8 mouse cellular contexts compared by ENCODE assay signal in genomic region chr4:133887672-133888453, GRCm38 (mm10). TPM values are rescaled to one million over a fixed set of nuclear protein-coding genes. Genes with fewer than 3 reads are reported as not detected.
DNase-seq lines count a peak whose midpoint lies in the region; ATAC-seq and TF ChIP-seq lines count a peak whose summit lies in the region.

Rps6ka1 (minus strand) TSS chr4:133887797.

- no peaks in the 10 kb centered on the region for H3K27me3 ChIP-seq in embryonic facial prominence, embryonic 14.5 days (replicated peaks; ENCODE audit: control insufficient read depth, insufficient read depth, low read length)
- no peaks in the 10 kb centered on the region for H3K27me3 ChIP-seq in heart, adult 2 months (ENCODE audit: control insufficient read depth, insufficient read depth, low read length)
- no peaks in the 10 kb centered on the region for H3K27me3 ChIP-seq in limb, embryonic 11.5 days (ENCODE audit: control insufficient read depth, insufficient read depth, low read length)
- H3K27me3 ChIP-seq in midbrain, embryonic 12.5 days = peaks cover 15% of the 10 kb centered on the region

- peaks cover 11% of the 10 kb centered on the region; the same call in 1 of the 2 replicates for H3K4me1 ChIP-seq in embryonic facial prominence, embryonic 14.5 days (ENCODE audit: control insufficient read depth, insufficient read depth, low read length)
- H3K4me1 ChIP-seq in heart, adult 2 months (ENCODE audit: control insufficient read depth, insufficient read depth, low read length) = peaks cover 5% of the 10 kb centered on the region
- peaks cover 16% of the 10 kb centered on the region for H3K4me1 ChIP-seq in limb, embryonic 11.5 days (ENCODE audit: control insufficient read depth, insufficient read depth, low read length)
- H3K4me1 ChIP-seq in midbrain, embryonic 12.5 days = peaks cover 15% of the 10 kb centered on the region

- H3K9ac ChIP-seq in embryonic facial prominence, embryonic 14.5 days (ENCODE audit: low read depth, low read length) = peak within 1 kb of the TSS; percentile 90
- H3K9ac ChIP-seq in heart, adult 2 months (ENCODE audit: low read depth, low read length) = peak within 1 kb of the TSS; percentile 88
- peak within 1 kb of the TSS; percentile 80 for H3K9ac ChIP-seq in limb, embryonic 11.5 days (ENCODE audit: low read length)
- peak within 1 kb of the TSS; percentile 85 for H3K9ac ChIP-seq in midbrain, embryonic 12.5 days (replicated peaks)

- peak within 1 kb of the TSS; percentile 79 for H3K27ac ChIP-seq in embryonic facial prominence, embryonic 14.5 days (replicated peaks; ENCODE audit: low read depth, low read length)
- H3K27ac ChIP-seq in heart, adult 2 months = peak within 1 kb of the TSS; percentile 76
- H3K27ac ChIP-seq in limb, embryonic 11.5 days (replicated peaks; ENCODE audit: low read depth, low read length) = peak within 1 kb of the TSS; percentile 87
- peak within 1 kb of the TSS; percentile 74 for H3K27ac ChIP-seq in midbrain, embryonic 12.5 days (replicated peaks)

- no peaks in the 10 kb centered on the region for H3K9me3 ChIP-seq in embryonic facial prominence, embryonic 14.5 days (ENCODE audit: control insufficient read depth, low read length)
- H3K9me3 ChIP-seq in limb, embryonic 11.5 days (ENCODE audit: control insufficient read depth, low read length) = no peaks in the 10 kb centered on the region
- H3K9me3 ChIP-seq in midbrain, embryonic 12.5 days = no peaks in the 10 kb centered on the region

- WGBS in embryonic facial prominence, embryonic 14.5 days = under 1% methylated on average over 35 of the region's 61 CpGs
- 2% methylated on average over 43 of the region's 61 CpGs for WGBS in heart, adult 2 months
- under 1% methylated on average over 45 of the region's 61 CpGs for WGBS in limb, embryonic 11.5 days
- under 1% methylated on average over 60 of the region's 61 CpGs for WGBS in midbrain, embryonic 12.5 days

- H3K4me3 ChIP-seq in embryonic facial prominence, embryonic 14.5 days (ENCODE audit: low read depth, low read length) = peak within 1 kb of the TSS; percentile 84
- H3K4me3 ChIP-seq in heart, adult 2 months = peak within 1 kb of the TSS; percentile 76
- H3K4me3 ChIP-seq in limb, embryonic 11.5 days (ENCODE audit: low read depth, low read length) = peak within 1 kb of the TSS; percentile 75
- H3K4me3 ChIP-seq in midbrain, embryonic 12.5 days = peak within 1 kb of the TSS; percentile 69

- peak; percentile 87 for DNase-seq in 3T3-L1 (ENCODE audit: low read depth, low spot score)
- DNase-seq in adrenal gland, postnatal 10 days = peak; percentile 83
- DNase-seq in embryonic facial prominence, embryonic 14.5 days (ENCODE audit: low spot score) = peak; percentile 89
- DNase-seq in heart, adult 2 months = peak; percentile 76 to 80
- DNase-seq in kidney, adult 18-20 months = peak; percentile 83
- DNase-seq in limb, embryonic 11.5 days (ENCODE audit: low spot score) = peak; percentile 88
- peak; percentile 62 to 67 for DNase-seq in spleen, postnatal 10 days (ENCODE audit: low spot score in 2 of 2)

- H3K4me2 ChIP-seq in embryonic facial prominence, embryonic 14.5 days (ENCODE audit: low read depth, low read length) = peak within 1 kb of the TSS; percentile 95
- H3K4me2 ChIP-seq in limb, embryonic 11.5 days (ENCODE audit: low read depth, severe bottlenecking) = peak within 1 kb of the TSS; percentile 93
- peak within 1 kb of the TSS; percentile 94 for H3K4me2 ChIP-seq in midbrain, embryonic 12.5 days (replicated peaks)

- no peaks in the 10 kb centered on the region for H3K79me2 ChIP-seq in heart, adult 2 months (replicated peaks; ENCODE audit: control insufficient read depth, insufficient read depth, low read length)

- no peak for TF ChIP-seq EP300 in heart, adult 2 months (IDR thresholded peaks at IDR 0.05; ENCODE audit: insufficient read depth, low read depth, low read length)

- H3K36me3 ChIP-seq in embryonic facial prominence, embryonic 14.5 days (ENCODE audit: control insufficient read depth, insufficient read depth, low read length) = no peaks in the 10 kb centered on the region
- H3K36me3 ChIP-seq in heart, adult 2 months (ENCODE audit: control insufficient read depth, insufficient read depth, low read length) = no peaks in the 10 kb centered on the region
- H3K36me3 ChIP-seq in limb, embryonic 11.5 days (ENCODE audit: control insufficient read depth, insufficient read depth, low read length) = no peaks in the 10 kb centered on the region
- no peaks in the 10 kb centered on the region for H3K36me3 ChIP-seq in midbrain, embryonic 12.5 days

- peak; percentile 52 for TF ChIP-seq CTCF in heart, adult 2 months (IDR thresholded peaks at IDR 0.05)

- no peak for TF ChIP-seq POLR2A in heart, adult 2 months (IDR thresholded peaks at IDR 0.05; ENCODE audit: insufficient read depth, low read depth, low read length)

- intact Hi-C loops in heart, adult 2 months (cut with DNase I) = loop anchor here (2.0 kb wide), 1 partner anchor 23 kb away; no protein-coding TSS in a partner anchor

- peak; percentile 84 for ATAC-seq in embryonic facial prominence, embryonic 14.5 days (ENCODE audit: low read depth)
- ATAC-seq in limb, embryonic 11.5 days (ENCODE audit: insufficient number of reproducible peaks, low FRiP score, low TSS enrichment, low read depth) = peak; percentile 85
- peak; percentile 92 for ATAC-seq in midbrain, embryonic 12.5 days (ENCODE audit: low FRiP score, low read depth)

RNA-seq across cellular contexts. Expression of gene Rps6ka1, which starts in this region (rescaled TPM):
- total RNA-seq in adrenal gland, postnatal 10 days (2021) = 10 to 100 TPM; 19.6 to 19.9 TPM
- polyA plus RNA-seq in embryonic facial prominence, embryonic 14.5 days (2014; fragmentation: Nextera tagmentation; extraction: Ambion mirVana) = 27.3 and 29.9 TPM in 2 replicates
- total RNA-seq in heart, adult 2 months (2021) = 1 to 10 TPM; 4.4 to 4.8 TPM
- polyA plus RNA-seq in heart, adult 2 months (2012; rRNA removed) = 5.9 and 7.1 TPM in 2 replicates
- polyA plus RNA-seq in limb, embryonic 11.5 days (2014; fragmentation: Nextera tagmentation; extraction: Ambion mirVana) = 47.6 and 48.9 TPM in 2 replicates
- 23.6 and 26.6 TPM in 2 replicates for polyA plus RNA-seq in midbrain, embryonic 12.5 days (2016; fragmentation: Nextera tagmentation; extraction: Ambion mirVana)

Comparison
In these comparisons a context has a peak if more than half of its experiments do, and no peak if none do; other contexts are left out.
1. Peak in every context shown above with its lines: DNase-seq, ATAC-seq, H3K4me3 ChIP-seq and H3K27ac ChIP-seq.